Mouse (Mus musculus) hindbrain, embryonic 14.5 days (tissue): ENCODE data around the gene Fstl4. TPM values are rescaled to one million over a fixed set of nuclear protein-coding genes. Genes with fewer than 3 reads are reported as not detected.
"Not testable (repeated sequence)": the region's sequence is repeated elsewhere in the genome, so short reads cannot be mapped to it uniquely, and the experiment has no call there.

ENCODE experiments used
- ATAC-seq: fragments of 200-750 bp; cut with Nextera tagmentation; 2 replicates; pipeline ENCODE4 v1.8.0; 2017; ENCODE audit warnings: moderate number of reproducible peaks, mild to moderate bottlenecking, moderate TSS enrichment, moderate library complexity; ENCODE audit not compliant: low FRiP score
- DNase-seq: peaks from one replicate; pipeline ENCODE4 v3.0.0-alpha.2; 2015; ENCODE audit warnings: low spot score
- H3K27ac ChIP-seq: fragments of 300-500 bp; sonication (generic); 2 replicates; pipeline ENCODE4 v1.5.1; 2014; ENCODE audit warnings: mild to moderate bottlenecking, moderate library complexity
- H3K27me3 ChIP-seq: fragments of 300-500 bp; sonication (generic); 2 replicates; pipeline ENCODE4 v1.6.1; 2014; ENCODE audit warnings: mild to moderate bottlenecking, low read length, mixed read lengths; ENCODE audit not compliant: control insufficient read depth, insufficient read depth
- H3K36me3 ChIP-seq: fragments of 300-500 bp; sonication (generic); replicated peaks from 2 replicates; pipeline ENCODE4 v1.6.1; 2014; ENCODE audit not compliant: control insufficient read depth, insufficient read depth
- H3K4me1 ChIP-seq: fragments of 300-500 bp; sonication (generic); replicated peaks from 2 replicates; pipeline ENCODE4 v1.6.1; 2014; ENCODE audit warnings: antibody characterized with exemption, low read length, mixed read lengths; ENCODE audit not compliant: control insufficient read depth, insufficient read depth
- H3K4me2 ChIP-seq: fragments of 300-500 bp; sonication (generic); replicated peaks from 2 replicates; pipeline ENCODE4 v1.6.1; 2014; ENCODE audit warnings: mild to moderate bottlenecking, moderate library complexity
- H3K4me3 ChIP-seq: fragments of 300-500 bp; sonication (generic); replicated peaks from 2 replicates; pipeline ENCODE4 v1.5.1; 2014; ENCODE audit warnings: mild to moderate bottlenecking, low read length
- H3K9ac ChIP-seq: fragments of 300-500 bp; sonication (generic); 2 replicates; pipeline ENCODE4 v1.6.1; 2014
- H3K9me3 ChIP-seq: fragments of 300-500 bp; sonication (generic); 2 replicates; pipeline ENCODE4 v1.6.1; 2016; ENCODE audit warnings: low read length; ENCODE audit not compliant: control insufficient read depth
- WGBS: fragments of 180-500 bp; shearing (Covaris S2); extraction: QIAGEN DNeasy Blood & Tissue Kit; methylation state at CpG from one replicate; pipeline ENCODE4 v1.1.7; 2014; 5-methylcytosine and 5-hydroxymethylcytosine counted together
- polyA plus RNA-seq: library from polyadenylated mRNA; unstranded; fragments of >200 nt; fragmentation: Nextera tagmentation; extraction: Ambion mirVana; gene quantifications from 2 replicates; pipeline ENCODE4 v1.2.1, GENCODE M21; 2014

The Fstl4 gene
- polyA plus RNA-seq, 1 experiment from 2014 or later: 10.5 TPM

- H3K36me3 ChIP-seq: no peaks in the 10 kb centered on the region
- WGBS: 82% methylated on average over 7 of the region's 7 CpGs
- H3K27me3 ChIP-seq: no peaks in the 10 kb centered on the region
- no peak overlapping the region for H3K4me3 ChIP-seq
- no peak for ATAC-seq
- H3K9ac ChIP-seq: no peak overlapping the region
- H3K27ac ChIP-seq: no peak overlapping the region
- no peaks in the 10 kb centered on the region for H3K4me1 ChIP-seq
- H3K4me2 ChIP-seq: no peak overlapping the region
- 0 out of 2 replicates have a peak, but pooled peaks cover 3% of the 10 kb centered on the region for H3K9me3 ChIP-seq
- DNase-seq: no peak
Measured at GRCm38 (mm10) chr11:53077641-53078040, 313.2 kb downstream of the Fstl4 start.

DNA sequence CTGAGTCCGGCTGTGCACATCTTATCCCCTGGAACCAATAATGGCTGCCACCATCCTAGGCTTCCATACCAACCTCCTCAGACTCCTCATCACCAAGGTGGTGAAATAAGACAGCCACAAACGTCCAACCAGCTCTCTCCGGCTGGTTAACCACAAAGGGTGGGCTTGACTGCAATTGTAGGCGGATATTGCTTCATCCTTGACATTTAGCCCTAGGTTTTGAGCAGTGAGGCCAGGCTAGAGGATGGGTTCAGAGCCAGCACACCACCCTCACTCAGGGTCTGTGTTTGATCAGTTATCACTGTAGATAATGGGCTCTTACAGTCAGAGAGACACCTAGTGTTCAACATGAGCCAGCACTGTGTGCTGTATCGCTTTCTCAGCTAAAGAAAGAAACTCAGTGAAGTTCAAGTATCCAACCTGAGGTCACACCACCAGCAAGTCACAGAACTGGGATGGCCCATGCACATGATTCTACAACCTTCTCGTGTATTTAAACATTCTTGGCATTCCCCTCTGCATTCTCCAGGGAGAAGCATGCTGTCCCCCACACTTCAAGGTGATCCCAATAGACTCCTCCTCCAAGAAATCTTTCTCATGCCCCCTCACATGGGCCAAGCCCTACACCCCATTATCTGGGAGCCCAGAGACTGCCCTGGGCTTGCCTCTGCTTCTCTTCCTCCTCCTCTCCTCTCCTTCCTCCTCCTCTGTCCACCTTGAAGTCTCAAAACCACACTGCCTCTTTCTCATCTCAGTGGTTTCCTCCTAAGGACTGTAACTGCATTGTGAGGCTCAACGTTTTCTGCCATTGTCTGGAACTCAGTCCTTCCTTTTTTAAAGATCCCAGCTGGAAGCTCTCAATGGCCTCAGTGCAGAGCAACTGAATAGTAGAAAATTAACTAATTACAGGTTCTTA lies 314.2 kb downstream of the Fstl4 start:
- no peak overlapping the region for H3K9ac ChIP-seq
- no peak overlapping the region for H3K27ac ChIP-seq
- DNase-seq: no peak
- 0 out of 2 replicates have a peak, but pooled peaks cover 3% of the 10 kb centered on the region for H3K9me3 ChIP-seq
- H3K4me2 ChIP-seq: no peak overlapping the region
- H3K27me3 ChIP-seq: no peaks in the 10 kb centered on the region
- H3K4me1 ChIP-seq: no peaks in the 10 kb centered on the region
- 79% methylated on average over 7 of the region's 7 CpGs for WGBS
- no peaks in the 10 kb centered on the region for H3K36me3 ChIP-seq
- ATAC-seq: no peak
- H3K4me3 ChIP-seq: no peak overlapping the region

DNA sequence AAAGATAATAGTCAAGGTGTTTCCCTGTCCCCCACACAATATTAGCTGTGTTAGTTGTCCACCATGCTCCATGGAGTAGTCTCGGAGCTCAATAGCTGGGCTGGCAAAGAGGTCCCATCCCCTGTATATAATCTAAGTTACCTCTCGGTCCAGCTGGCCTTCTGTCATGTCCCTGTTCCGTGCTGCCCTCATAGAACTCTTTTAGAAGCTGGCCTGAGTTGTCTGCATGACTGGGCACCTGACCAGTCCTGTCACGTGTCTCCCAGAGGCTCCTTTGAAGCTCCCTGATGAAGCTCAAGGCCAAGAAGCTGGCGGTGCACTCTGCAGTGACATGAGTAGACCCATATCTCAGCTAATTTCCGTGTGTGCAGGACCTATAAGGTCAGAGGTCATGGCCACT lies 316.9 kb downstream of the Fstl4 start:
- 88% methylated on average over 6 of the region's 6 CpGs for WGBS
- Histone ChIP-seq H3K27ac (no peak overlapping the region), H3K9me3 (0 out of 2 replicates have a peak, but pooled peaks cover 3% of the 10 kb centered on the region), H3K36me3 (no peaks in the 10 kb centered on the region), H3K4me3 (no peak overlapping the region), H3K4me1 (no peaks in the 10 kb centered on the region), H3K27me3 (no peaks in the 10 kb centered on the region), H3K4me2 (no peak overlapping the region), H3K9ac (no peak overlapping the region)
- DNase-seq (no peak), ATAC-seq (no peak)

DNA sequence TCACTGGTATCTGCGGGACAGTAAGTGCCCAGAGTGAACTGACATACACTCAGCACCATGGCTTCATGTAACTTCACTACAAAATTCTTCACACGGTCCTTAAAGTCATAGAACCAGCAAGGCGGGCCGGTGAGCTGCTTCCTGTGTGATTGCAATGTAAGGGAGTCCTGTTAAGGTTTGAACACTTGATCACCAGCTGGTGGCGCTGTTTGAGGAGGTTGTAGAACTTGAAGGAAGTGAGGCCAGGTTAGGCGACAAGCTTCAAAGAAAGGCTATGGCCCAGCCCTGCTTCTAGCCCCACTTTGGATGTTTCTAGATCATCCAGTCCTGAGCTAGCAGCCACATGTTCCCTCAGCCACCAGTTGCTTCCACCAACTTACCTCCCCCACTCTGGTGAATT lies 320.9 kb downstream of the Fstl4 start:
- DNase-seq (no peak), ATAC-seq (no peak)
- H3K9ac ChIP-seq: no peak overlapping the region
- H3K4me1 ChIP-seq: no peaks in the 10 kb centered on the region
- H3K27me3 ChIP-seq: no peaks in the 10 kb centered on the region
- H3K27ac ChIP-seq: no peak overlapping the region
- H3K4me2 ChIP-seq: no peak overlapping the region
- H3K36me3 ChIP-seq: no peaks in the 10 kb centered on the region
- no peak overlapping the region for H3K4me3 ChIP-seq
- 73% methylated on average over 6 of the region's 6 CpGs for WGBS
- H3K9me3 ChIP-seq: no peaks in the 10 kb centered on the region

- Histone ChIP-seq H3K4me3 (no peak overlapping the region), H3K9me3 (no peaks in the 10 kb centered on the region), H3K9ac (no peak overlapping the region), H3K27me3 (no peaks in the 10 kb centered on the region), H3K36me3 (no peaks in the 10 kb centered on the region), H3K4me2 (no peak overlapping the region), H3K27ac (no peak overlapping the region), H3K4me1 (no peaks in the 10 kb centered on the region)
- ATAC-seq (peak; percentile 17; the same call in 1 of the 2 replicates), DNase-seq (no peak)
- 80% methylated on average over 9 of the region's 9 CpGs for WGBS
Measured at GRCm38 (mm10) chr11:53085858-53086565, 321.6 kb downstream of the Fstl4 start.

GRCm38 (mm10) chr11:53087896-53088295 lies 323.5 kb downstream of the Fstl4 start:
- H3K27ac ChIP-seq, ATAC-seq, H3K36me3 ChIP-seq, H3K9me3 ChIP-seq, H3K4me3 ChIP-seq, H3K9ac ChIP-seq, H3K27me3 ChIP-seq, H3K4me2 ChIP-seq, DNase-seq, H3K4me1 ChIP-seq: not testable (repeated sequence)
- WGBS: 78% methylated on average over 3 of the region's 3 CpGs

DNA sequence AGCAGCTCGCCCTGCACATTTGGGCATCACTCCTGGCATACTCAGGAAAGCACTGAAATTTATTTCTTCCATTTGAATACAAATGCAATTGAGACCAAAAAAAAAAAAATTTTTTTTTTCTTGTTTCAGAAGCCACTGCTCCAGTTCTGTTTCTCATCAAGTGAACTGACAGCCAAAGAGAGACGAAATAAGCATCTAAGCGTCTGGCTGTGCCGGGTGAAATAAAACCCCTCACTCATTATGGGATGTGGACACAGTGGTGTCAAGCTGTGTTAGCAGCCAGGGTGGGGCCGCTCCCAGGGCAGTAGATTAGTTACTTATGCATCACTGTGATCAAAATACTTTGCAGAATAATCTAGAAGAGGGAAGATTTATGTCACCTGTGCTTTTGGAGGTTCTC lies 327.2 kb downstream of the Fstl4 start:
- 55% methylated on average over 5 of the region's 5 CpGs for WGBS
- no peak for ATAC-seq
- Histone ChIP-seq H3K9ac (no peak overlapping the region), H3K27me3 (no peaks in the 10 kb centered on the region), H3K36me3 (no peaks in the 10 kb centered on the region), H3K27ac (no peak overlapping the region), H3K9me3 (no peaks in the 10 kb centered on the region), H3K4me3 (no peak overlapping the region), H3K4me2 (no peak overlapping the region), H3K4me1 (no peaks in the 10 kb centered on the region; the same call in 1 of the 2 replicates)
- no peak for DNase-seq

DNA sequence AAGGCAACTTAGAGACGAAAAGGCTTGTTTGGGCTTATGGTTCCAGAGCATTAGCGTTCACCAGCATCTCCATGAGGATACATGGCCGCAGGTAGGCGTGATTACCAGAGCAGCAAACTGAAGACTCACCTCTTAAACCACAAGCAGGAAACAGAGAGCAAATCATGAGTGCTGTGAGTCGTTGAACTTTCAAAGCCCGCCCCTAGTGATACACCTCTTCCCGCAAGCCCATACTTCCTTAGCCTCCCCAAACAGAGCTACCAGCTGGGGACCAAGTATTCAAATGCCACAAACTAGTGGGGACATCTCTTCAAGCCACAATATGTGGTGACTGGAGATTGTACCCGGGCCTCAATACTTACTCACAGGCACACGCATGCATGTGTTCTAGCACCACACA lies 332.4 kb downstream of the Fstl4 start:
- Histone ChIP-seq H3K4me2 (no peak overlapping the region), H3K27ac (no peak overlapping the region), H3K9me3 (no peaks in the 10 kb centered on the region), H3K36me3 (no peaks in the 10 kb centered on the region), H3K4me3 (no peak overlapping the region), H3K4me1 (no peaks in the 10 kb centered on the region), H3K27me3 (no peaks in the 10 kb centered on the region), H3K9ac (no peak overlapping the region)
- DNase-seq (no peak), ATAC-seq (no peak)
- WGBS: 93% methylated on average over 9 of the region's 9 CpGs

GRCm38 (mm10) chr11:53097331-53097730 lies 332.9 kb downstream of the Fstl4 start:
- H3K9ac ChIP-seq: no peak overlapping the region
- no peak overlapping the region for H3K4me2 ChIP-seq
- ATAC-seq (no peak), DNase-seq (no peak)
- H3K27ac ChIP-seq: no peak overlapping the region
- H3K9me3 ChIP-seq: no peaks in the 10 kb centered on the region
- WGBS: 84% methylated on average over 8 of the region's 8 CpGs
- no peaks in the 10 kb centered on the region for H3K36me3 ChIP-seq
- H3K4me3 ChIP-seq: no peak overlapping the region
- H3K27me3 ChIP-seq: no peaks in the 10 kb centered on the region
- no peaks in the 10 kb centered on the region for H3K4me1 ChIP-seq
